11 mouse cellular contexts compared by ENCODE assay signal in the genomic region with DNA sequence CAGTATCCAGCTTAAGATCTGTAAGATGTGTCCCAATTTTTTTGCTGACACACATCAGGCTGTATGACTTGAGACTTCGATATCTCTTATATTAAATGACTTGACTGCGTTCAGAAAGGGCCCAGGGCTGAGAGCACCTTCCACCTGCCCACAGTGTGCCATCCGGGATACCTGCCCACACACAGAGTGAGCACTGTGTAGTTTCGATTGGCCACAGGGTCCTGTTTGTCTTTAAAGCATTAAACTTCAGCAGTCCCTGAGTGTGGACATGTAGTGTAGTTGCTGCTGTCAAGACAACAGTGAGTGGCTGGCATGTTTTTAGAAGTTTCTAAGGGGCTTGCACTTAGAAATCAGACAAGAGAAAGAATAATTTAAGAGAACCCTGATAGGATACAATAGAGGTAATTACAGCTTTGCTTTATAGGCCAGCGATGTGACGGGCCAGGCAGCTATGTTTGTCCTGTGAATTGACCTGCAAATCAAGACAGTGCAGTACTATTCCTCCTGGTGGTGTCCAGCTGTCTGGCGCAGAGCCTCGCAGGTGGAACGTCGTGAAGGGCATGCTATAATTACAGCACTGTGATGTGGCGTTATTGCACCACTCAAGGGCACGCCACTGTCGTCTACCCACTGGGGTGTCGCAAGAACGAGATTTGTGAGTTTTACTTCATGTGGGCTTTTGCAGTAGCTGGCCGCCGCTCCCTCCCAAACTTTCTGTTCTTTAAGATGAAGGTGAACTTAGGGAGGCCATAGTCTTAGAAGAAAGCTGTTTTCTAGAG. TPM values are rescaled to one million over a fixed set of nuclear protein-coding genes. Genes with fewer than 3 reads are reported as not detected.
DNase-seq lines count a peak whose midpoint lies in the region; ATAC-seq and TF ChIP-seq lines count a peak whose summit lies in the region.
"Had no signal": no experiment of that assay in that cellular context is flagged by ENCODE, and none has a peak within 500 bp of the region (broad histone marks: within the 10 kb centered on the region; RNA-seq: fewer than 3 reads in every experiment).

No protein-coding gene starts in this region.

- ATAC-seq in granulocyte monocyte progenitor cell, adult 5-6 weeks (replicated peaks; ENCODE audit: poor library complexity, severe bottlenecking): peak; percentile 67
- ATAC-seq in lung, postnatal 0 days: peak; percentile 58
- ATAC-seq: activated CD4-positive, CD25-positive, alpha-beta regulatory T cell, adult 4 months had no signal

- H3K4me3 ChIP-seq in gastrocnemius, adult 2 months: peak overlapping the region; percentile 15; the same call in 1 of the 2 replicates
- H3K4me3 ChIP-seq in E14TG2a.4 (replicated peaks; ENCODE audit: low read length): peak overlapping the region; percentile 73
- no peak overlapping the region for H3K4me3 ChIP-seq in lung, postnatal 0 days (ENCODE audit: low read depth, low read length)
- H3K4me3 ChIP-seq: lung, embryonic 15.5 days had no signal

- H3K27me3 ChIP-seq in E14TG2a.4 (ENCODE audit: insufficient read depth, low read length): no peaks in the 10 kb centered on the region
- H3K27me3 ChIP-seq in lung, postnatal 0 days (replicated peaks; ENCODE audit: insufficient read depth, low read length): no peaks in the 10 kb centered on the region
- H3K27me3 ChIP-seq: lung, embryonic 15.5 days had no signal

- peak; percentile 62 for DNase-seq in gastrocnemius, adult 2 months
- DNase-seq in gastrocnemius, postnatal 4 days (ENCODE audit: low spot score in 2 of 2): no peak
- DNase-seq in lung, postnatal 0 days (ENCODE audit: low spot score): peak; percentile 51
- no peak for DNase-seq in left cerebral cortex, adult 11 months (ENCODE audit: low spot score)
- no peak for DNase-seq in spleen, postnatal 36 days (ENCODE audit: low spot score in 2 of 2)
- DNase-seq in B cell, adult 2 months: no peak
- DNase-seq: cerebellum, adult 8-10 months had no signal

- H3K4me1 ChIP-seq in E14TG2a.4 (replicated peaks; ENCODE audit: low read depth, low read length): peaks cover 72% of the 10 kb centered on the region
- H3K4me1 ChIP-seq in lung, postnatal 0 days (ENCODE audit: insufficient read depth, low read depth, low read length): no peaks in the 10 kb centered on the region
- H3K4me1 ChIP-seq: lung, embryonic 15.5 days had no signal

- intact Hi-C loops in gastrocnemius, adult 2 months (cut with DNase I): no loop called here

- H3K27ac ChIP-seq in gastrocnemius, adult 2 months: peak overlapping the region; percentile 25; the same call in 1 of the 2 replicates
- no peak overlapping the region for H3K27ac ChIP-seq in lung, postnatal 0 days (ENCODE audit: low read length)
- H3K27ac ChIP-seq: lung, embryonic 15.5 days had no signal

- 73% methylated on average over 17 of the region's 17 CpGs for WGBS in lung, postnatal 0 days

- no peak overlapping the region for H3K9ac ChIP-seq in lung, postnatal 0 days (replicated peaks; ENCODE audit: low read depth)
- H3K9ac ChIP-seq: lung, embryonic 15.5 days had no signal

- H3K36me3 ChIP-seq in E14TG2a.4 (ENCODE audit: insufficient read depth, low read length): peaks cover 38% of the 10 kb centered on the region
- no peaks in the 10 kb centered on the region for H3K36me3 ChIP-seq in lung, postnatal 0 days (ENCODE audit: insufficient read depth, low read length)
- H3K36me3 ChIP-seq: lung, embryonic 15.5 days had no signal

- H3K9me3 ChIP-seq in E14TG2a.4 (ENCODE audit: low read length): no peaks in the 10 kb centered on the region
- no peaks in the 10 kb centered on the region for H3K9me3 ChIP-seq in lung, postnatal 0 days (ENCODE audit: low read length)
- H3K9me3 ChIP-seq: lung, embryonic 15.5 days had no signal

- no peak overlapping the region for H3K4me2 ChIP-seq in lung, postnatal 0 days (replicated peaks; ENCODE audit: low read depth, low read length)
- H3K4me2 ChIP-seq: lung, embryonic 15.5 days had no signal

- TF ChIP-seq CTCF in gastrocnemius, adult 2 months (IDR thresholded peaks at IDR 0.05): no peak
- no peak for TF ChIP-seq CTCF in E14TG2a.4 (conservative IDR thresholded peaks at IDR 0.05; ENCODE audit: low read length)
- no peak for TF ChIP-seq CTCF in lung, postnatal 0 days (IDR thresholded peaks at IDR 0.05)

- no peak for TF ChIP-seq EP300 in lung, postnatal 0 days (IDR thresholded peaks at IDR 0.05)

RNA-seq across cellular contexts. Expression of gene Zfp750, which starts 1.3 kb away (rescaled TPM):
- under 1 TPM; 0.48 to 0.50 TPM for total RNA-seq in gastrocnemius, adult 2 months (2021)
- total RNA-seq in gastrocnemius, postnatal 4 days (2021): under 1 TPM in 1 of 2 experiments, not detected in 1; 0.16 TPM
- total RNA-seq in granulocyte monocyte progenitor cell, adult 5-6 weeks (2014; fragmentation: Nextera tagmentation): 0.52 TPM in 1 of 2 replicates, not detected in the other
- 0.04 and 0.21 TPM in 2 replicates for total RNA-seq in granulocyte monocyte progenitor cell, adult 5-6 weeks (2017)
- polyA plus RNA-seq in lung, postnatal 0 days (2015; fragmentation: Nextera tagmentation; extraction: Ambion mirVana): 0.63 and 1.0 TPM in 2 replicates

Comparison
In these comparisons a context has a peak if more than half of its experiments do, and no peak if none do; other contexts are left out.
1. DNase-seq: peak in gastrocnemius, adult 2 months (single experiment) and lung, postnatal 0 days (single experiment); none in gastrocnemius, postnatal 4 days (0 of 2), left cerebral cortex, adult 11 months (single experiment), spleen, postnatal 36 days (0 of 2) and B cell, adult 2 months (0 of 2).